Mouse (Mus musculus): ENCODE results near the gene Gm17606. TPM values are rescaled to one million over a fixed set of nuclear protein-coding genes. Genes with fewer than 3 reads are reported as not detected.

Gene Gm17606
- not detected in 2 replicates for polyA plus RNA-seq (2012; rRNA removed; ENCODE audit: low replicate concordance)

GRCm38 (mm10) chr14:54640946-54641304, at the start of gene Gm17606:
Gm17606 (plus strand) TSS chr14:54640952.

GRCm38 (mm10) chr14:54605752-54606321, 34.9 kb upstream of the Gm17606 start, which contains the start of gene 4931414P19Rik:
4931414P19Rik (minus strand) TSS chr14:54605993.

GRCm38 (mm10) chr14:54617897-54618365, 22.8 kb upstream of the Gm17606 start, which contains the start of gene Psmb5:
Psmb5 (minus strand) TSS chr14:54618022.

GRCm38 (mm10) chr14:54621133-54621532, 19.6 kb upstream of the Gm17606 start, which contains the start of gene Psmb11:
Psmb11 (plus strand) TSS chr14:54621433.

GRCm38 (mm10) chr14:54641305-54641969, 685 bp downstream of the Gm17606 start, which contains the start of gene Cdh24:
Cdh24 (minus strand) TSS chr14:54641364.

GRCm38 (mm10) chr14:54686063-54686521, 45.3 kb downstream of the Gm17606 start, which contains the start of gene 1700123O20Rik:
1700123O20Rik (plus strand) TSS chr14:54686216.

GRCm38 (mm10) chr14:54686522-54687143, 45.9 kb downstream of the Gm17606 start, which contains the start of gene Acin1:
Acin1 (minus strand) TSS chr14:54686931.

Other genes starting within 250 kb of the Gm17606 start
- gene Slc7a7, start 223.2 kb upstream of the Gm17606 start, polyA plus RNA-seq (2012; rRNA removed; ENCODE audit: low replicate concordance), result 18.1 and 27.2 TPM in 2 replicates
- gene Mrpl52, start 214.0 kb upstream of the Gm17606 start, polyA plus RNA-seq (2012; rRNA removed; ENCODE audit: low replicate concordance), result 132 and 438 TPM in 2 replicates
- 298 and 523 TPM in 2 replicates for gene Mmp14, start 209.3 kb upstream of the Gm17606 start, polyA plus RNA-seq (2012; rRNA removed; ENCODE audit: low replicate concordance)
- 161 and 252 TPM in 2 replicates for gene Lrp10, start 176.8 kb upstream of the Gm17606 start, polyA plus RNA-seq (2012; rRNA removed; ENCODE audit: low replicate concordance)
- gene Rem2, start 164.9 kb upstream of the Gm17606 start, polyA plus RNA-seq (2012; rRNA removed; ENCODE audit: low replicate concordance), result 0.49 and 0.55 TPM in 2 replicates
- gene Prmt5, start 123.4 kb upstream of the Gm17606 start, polyA plus RNA-seq (2012; rRNA removed; ENCODE audit: low replicate concordance), result 27.1 and 42.3 TPM in 2 replicates
- 9.0 and 11.4 TPM in 2 replicates for gene Haus4, start 86.3 kb upstream of the Gm17606 start, polyA plus RNA-seq (2012; rRNA removed; ENCODE audit: low replicate concordance)
- gene Ajuba, start 63.4 kb upstream of the Gm17606 start, polyA plus RNA-seq (2012; rRNA removed; ENCODE audit: low replicate concordance), result 18.0 and 23.6 TPM in 2 replicates
- 3.0 and 8.9 TPM in 2 replicates for gene 4931414P19Rik, start 35.0 kb upstream of the Gm17606 start, polyA plus RNA-seq (2012; rRNA removed; ENCODE audit: low replicate concordance)
- gene Psmb5, start 22.9 kb upstream of the Gm17606 start, polyA plus RNA-seq (2012; rRNA removed; ENCODE audit: low replicate concordance), result 175 and 188 TPM in 2 replicates
- 0.19 TPM in 1 of 2 replicates, not detected in the other for gene Psmb11, start 19.5 kb upstream of the Gm17606 start, polyA plus RNA-seq (2012; rRNA removed; ENCODE audit: low replicate concordance)
- gene Cdh24, start 412 bp downstream of the Gm17606 start, polyA plus RNA-seq (2012; rRNA removed; ENCODE audit: low replicate concordance), result 4.4 and 7.5 TPM in 2 replicates
- 52.1 and 110 TPM in 2 replicates for gene 1700123O20Rik, start 45.3 kb downstream of the Gm17606 start, polyA plus RNA-seq (2012; rRNA removed; ENCODE audit: low replicate concordance)
- gene Acin1, start 46.0 kb downstream of the Gm17606 start, polyA plus RNA-seq (2012; rRNA removed; ENCODE audit: low replicate concordance), result 122 and 125 TPM in 2 replicates
- 0.06 and 0.12 TPM in 2 replicates for gene Gm29776, start 57.9 kb downstream of the Gm17606 start, polyA plus RNA-seq (2012; rRNA removed; ENCODE audit: low replicate concordance)
- 2.1 and 3.1 TPM in 2 replicates for gene Cebpe, start 71.2 kb downstream of the Gm17606 start, polyA plus RNA-seq (2012; rRNA removed; ENCODE audit: low replicate concordance)
- gene Slc7a8, start 141.0 kb downstream of the Gm17606 start, polyA plus RNA-seq (2012; rRNA removed; ENCODE audit: low replicate concordance), result 11.6 and 16.1 TPM in 2 replicates
- 0.29 TPM in 1 of 2 replicates, not detected in the other for gene Rnf212b, start 173.2 kb downstream of the Gm17606 start, polyA plus RNA-seq (2012; rRNA removed; ENCODE audit: low replicate concordance)
- gene Homez, start 230.0 kb downstream of the Gm17606 start, polyA plus RNA-seq (2012; rRNA removed; ENCODE audit: low replicate concordance), result 3.5 and 9.6 TPM in 2 replicates
- gene Ppp1r3e, start 236.6 kb downstream of the Gm17606 start, polyA plus RNA-seq (2012; rRNA removed; ENCODE audit: low replicate concordance), result 17.4 and 39.2 TPM in 2 replicates
- 42.9 and 50.7 TPM in 2 replicates for gene Bcl2l2, start 242.4 kb downstream of the Gm17606 start, polyA plus RNA-seq (2012; rRNA removed; ENCODE audit: low replicate concordance)
- gene Gm20521, start 242.5 kb downstream of the Gm17606 start, polyA plus RNA-seq (2012; rRNA removed; ENCODE audit: low replicate concordance), result 24.7 TPM in 1 of 2 replicates, not detected in the other

Measured in mammary gland, adult 2 months (tissue).